Mouse (Mus musculus): ENCODE measurements around the gene Plb1. TPM values are rescaled to one million over a fixed set of nuclear protein-coding genes. Genes with fewer than 3 reads are reported as not detected.

The Plb1 gene
- polyA plus RNA-seq, 1 experiment from 2014 or later: 0.68 TPM

GRCm38 (mm10) chr5:32239337-32239736, 6.8 kb downstream of the Plb1 start:
- Histone ChIP-seq H3K36me3 (ENCODE audit: control insufficient read depth, insufficient read depth) (no peaks in the 10 kb centered on the region), H3K27me3 (replicated peaks; ENCODE audit: control insufficient read depth, insufficient read depth, low read length) (no peaks in the 10 kb centered on the region), H3K4me2 (replicated peaks; ENCODE audit: low read depth) (no peak overlapping the region), H3K4me3 (ENCODE audit: low read depth, low read length) (no peak overlapping the region), H3K27ac (ENCODE audit: low read depth, low read length) (no peak overlapping the region), H3K9me3 (ENCODE audit: control insufficient read depth) (no peaks in the 10 kb centered on the region), H3K4me1 (replicated peaks; ENCODE audit: control insufficient read depth, insufficient read depth, low read length) (no peaks in the 10 kb centered on the region), H3K9ac (ENCODE audit: low read depth, low read length) (no peak overlapping the region)
- no peak for ATAC-seq
- TF ChIP-seq CTCF (IDR thresholded peaks at IDR 0.05; ENCODE audit: low read depth): no peak
- 90% methylated on average over 2 of the region's 2 CpGs for WGBS

DNA sequence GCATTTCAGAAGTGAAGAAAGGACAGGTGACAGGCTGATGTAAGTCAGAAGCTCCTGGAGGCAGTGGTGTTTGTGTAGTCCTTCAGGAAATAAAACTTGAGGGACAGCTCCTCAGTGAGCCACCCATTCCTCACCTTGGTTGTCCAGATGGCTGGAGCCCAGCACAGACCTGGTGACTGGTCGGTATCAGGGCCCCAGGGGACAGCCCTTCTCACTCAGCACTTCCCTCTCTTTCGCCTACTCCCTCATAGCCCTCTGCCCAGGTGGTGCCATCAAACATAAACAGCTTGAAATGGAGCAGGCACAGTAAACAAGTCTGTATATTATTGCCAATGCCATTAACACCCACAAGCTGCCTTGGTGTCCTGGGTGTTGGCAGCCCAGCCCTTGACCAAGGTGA, 8.2 kb downstream of the Plb1 start:
- no peak for TF ChIP-seq CTCF (IDR thresholded peaks at IDR 0.05; ENCODE audit: low read depth)
- H3K4me2 ChIP-seq (replicated peaks; ENCODE audit: low read depth): no peak overlapping the region
- H3K4me3 ChIP-seq (ENCODE audit: low read depth, low read length): no peak overlapping the region
- H3K27ac ChIP-seq (ENCODE audit: low read depth, low read length): no peak overlapping the region
- H3K9me3 ChIP-seq (ENCODE audit: control insufficient read depth): no peaks in the 10 kb centered on the region
- no peak overlapping the region for H3K9ac ChIP-seq (ENCODE audit: low read depth, low read length)
- no peaks in the 10 kb centered on the region for H3K4me1 ChIP-seq (replicated peaks; ENCODE audit: control insufficient read depth, insufficient read depth, low read length)
- WGBS: 44% methylated on average over 2 of the region's 2 CpGs
- H3K36me3 ChIP-seq (ENCODE audit: control insufficient read depth, insufficient read depth): no peaks in the 10 kb centered on the region
- H3K27me3 ChIP-seq (replicated peaks; ENCODE audit: control insufficient read depth, insufficient read depth, low read length): no peaks in the 10 kb centered on the region
- ATAC-seq: no peak

DNA sequence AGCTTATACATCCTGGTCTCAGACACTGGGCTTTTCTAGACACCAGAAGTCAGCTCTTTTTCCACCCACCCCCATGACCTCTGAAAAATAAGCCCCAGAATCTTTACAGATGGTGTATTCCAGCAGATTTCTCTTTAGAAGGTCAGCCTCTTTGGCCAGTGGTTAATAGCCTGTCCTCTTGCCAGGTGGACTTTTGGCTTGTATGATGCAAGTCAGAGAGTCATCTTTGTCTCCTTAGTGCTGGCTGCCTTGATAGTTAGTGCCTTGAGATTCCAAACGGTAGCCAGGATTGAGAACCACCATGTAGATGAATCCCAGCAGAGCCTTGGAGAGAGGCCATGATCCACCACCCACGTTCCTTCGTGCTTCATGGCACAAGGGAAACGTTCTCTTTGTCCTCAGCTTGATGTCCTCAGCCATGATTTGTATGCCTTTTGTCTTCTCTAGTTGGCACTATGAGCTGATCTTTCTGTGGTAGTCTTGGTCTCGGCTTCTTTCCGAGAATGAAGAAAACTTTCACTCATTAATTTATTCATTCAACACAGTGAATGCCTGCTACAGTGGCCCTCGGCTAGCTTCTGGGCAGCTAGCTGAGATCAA, 10.9 kb downstream of the Plb1 start:
- Histone ChIP-seq H3K9me3 (ENCODE audit: control insufficient read depth) (no peaks in the 10 kb centered on the region), H3K4me1 (replicated peaks; ENCODE audit: control insufficient read depth, insufficient read depth, low read length) (no peaks in the 10 kb centered on the region), H3K4me2 (replicated peaks; ENCODE audit: low read depth) (no peak overlapping the region), H3K27me3 (replicated peaks; ENCODE audit: control insufficient read depth, insufficient read depth, low read length) (no peaks in the 10 kb centered on the region), H3K36me3 (ENCODE audit: control insufficient read depth, insufficient read depth) (no peaks in the 10 kb centered on the region), H3K9ac (ENCODE audit: low read depth, low read length) (no peak overlapping the region), H3K27ac (ENCODE audit: low read depth, low read length) (no peak overlapping the region), H3K4me3 (ENCODE audit: low read depth, low read length) (no peak overlapping the region)
- 82% methylated on average over 7 of the region's 7 CpGs for WGBS
- ATAC-seq: no peak
- no peak for TF ChIP-seq CTCF (IDR thresholded peaks at IDR 0.05; ENCODE audit: low read depth)

DNA sequence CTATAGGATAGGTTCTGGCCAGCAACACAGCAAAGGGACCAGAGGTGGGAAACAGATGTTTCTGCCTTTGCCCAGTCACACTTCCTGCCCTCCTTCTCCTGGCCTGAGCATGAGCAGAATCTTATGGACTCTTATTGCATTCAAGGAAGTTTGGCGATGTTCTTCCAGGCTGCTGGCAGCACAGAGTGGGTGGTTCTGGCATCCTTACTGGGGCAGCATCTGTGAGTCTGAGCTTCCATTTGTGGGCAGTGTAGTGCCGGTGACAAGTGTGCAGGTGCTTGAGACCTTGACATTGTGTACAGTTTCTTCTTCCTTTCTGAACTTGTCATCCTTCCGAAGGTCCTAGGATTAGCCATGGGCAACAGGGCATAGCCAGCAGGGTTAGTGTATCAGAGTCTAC, 12.9 kb downstream of the Plb1 start:
- no peaks in the 10 kb centered on the region for H3K36me3 ChIP-seq (ENCODE audit: control insufficient read depth, insufficient read depth)
- no peak overlapping the region for H3K4me2 ChIP-seq (replicated peaks; ENCODE audit: low read depth)
- H3K9ac ChIP-seq (ENCODE audit: low read depth, low read length): no peak overlapping the region
- H3K4me1 ChIP-seq (replicated peaks; ENCODE audit: control insufficient read depth, insufficient read depth, low read length): no peaks in the 10 kb centered on the region
- TF ChIP-seq CTCF (IDR thresholded peaks at IDR 0.05; ENCODE audit: low read depth): no peak
- H3K9me3 ChIP-seq (ENCODE audit: control insufficient read depth): no peaks in the 10 kb centered on the region
- H3K4me3 ChIP-seq (ENCODE audit: low read depth, low read length): no peak overlapping the region
- no peak for ATAC-seq
- WGBS: 88% methylated on average over 3 of the region's 3 CpGs
- no peaks in the 10 kb centered on the region for H3K27me3 ChIP-seq (replicated peaks; ENCODE audit: control insufficient read depth, insufficient read depth, low read length)
- H3K27ac ChIP-seq (ENCODE audit: low read depth, low read length): no peak overlapping the region

- H3K27ac ChIP-seq (ENCODE audit: low read depth, low read length): no peak overlapping the region
- no peaks in the 10 kb centered on the region for H3K36me3 ChIP-seq (ENCODE audit: control insufficient read depth, insufficient read depth)
- H3K9ac ChIP-seq (ENCODE audit: low read depth, low read length): no peak overlapping the region
- no peaks in the 10 kb centered on the region for H3K27me3 ChIP-seq (replicated peaks; ENCODE audit: control insufficient read depth, insufficient read depth, low read length)
- no peak overlapping the region for H3K4me3 ChIP-seq (ENCODE audit: low read depth, low read length)
- 79% methylated on average over 5 of the region's 5 CpGs for WGBS
- no peaks in the 10 kb centered on the region for H3K9me3 ChIP-seq (ENCODE audit: control insufficient read depth)
- TF ChIP-seq CTCF (IDR thresholded peaks at IDR 0.05; ENCODE audit: low read depth): no peak
- H3K4me1 ChIP-seq (replicated peaks; ENCODE audit: control insufficient read depth, insufficient read depth, low read length): no peaks in the 10 kb centered on the region
- no peak for ATAC-seq
- H3K4me2 ChIP-seq (replicated peaks; ENCODE audit: low read depth): no peak overlapping the region
Measured at GRCm38 (mm10) chr5:32260751-32261150, 28.2 kb downstream of the Plb1 start.

- no peak for TF ChIP-seq CTCF (IDR thresholded peaks at IDR 0.05; ENCODE audit: low read depth)
- WGBS: 88% methylated on average over 3 of the region's 3 CpGs
Measured at GRCm38 (mm10) chr5:32261251-32261650, 28.7 kb downstream of the Plb1 start.

GRCm38 (mm10) chr5:32262534-32262933, 30.0 kb downstream of the Plb1 start:
- 66% methylated on average over 4 of the region's 4 CpGs for WGBS
- H3K36me3 ChIP-seq (ENCODE audit: control insufficient read depth, insufficient read depth): no peaks in the 10 kb centered on the region
- H3K27ac ChIP-seq (ENCODE audit: low read depth, low read length): no peak overlapping the region

More at GRCm38 (mm10) chr5:32261251-32261650, 28.7 kb downstream of the Plb1 start:
- H3K4me1 ChIP-seq (replicated peaks; ENCODE audit: control insufficient read depth, insufficient read depth, low read length): no peaks in the 10 kb centered on the region
- no peaks in the 10 kb centered on the region for H3K36me3 ChIP-seq (ENCODE audit: control insufficient read depth, insufficient read depth)
- H3K9me3 ChIP-seq (ENCODE audit: control insufficient read depth): no peaks in the 10 kb centered on the region
- no peak overlapping the region for H3K27ac ChIP-seq (ENCODE audit: low read depth, low read length)
- no peak for ATAC-seq
- no peak overlapping the region for H3K4me2 ChIP-seq (replicated peaks; ENCODE audit: low read depth)
- no peak overlapping the region for H3K4me3 ChIP-seq (ENCODE audit: low read depth, low read length)
- no peaks in the 10 kb centered on the region for H3K27me3 ChIP-seq (replicated peaks; ENCODE audit: control insufficient read depth, insufficient read depth, low read length)
- no peak overlapping the region for H3K9ac ChIP-seq (ENCODE audit: low read depth, low read length)

More at GRCm38 (mm10) chr5:32262534-32262933, 30.0 kb downstream of the Plb1 start:
- Histone ChIP-seq H3K4me3 (ENCODE audit: low read depth, low read length) (no peak overlapping the region), H3K9me3 (ENCODE audit: control insufficient read depth) (no peaks in the 10 kb centered on the region), H3K4me1 (replicated peaks; ENCODE audit: control insufficient read depth, insufficient read depth, low read length) (no peaks in the 10 kb centered on the region), H3K9ac (ENCODE audit: low read depth, low read length) (no peak overlapping the region), H3K4me2 (replicated peaks; ENCODE audit: low read depth) (no peak overlapping the region), H3K27me3 (replicated peaks; ENCODE audit: control insufficient read depth, insufficient read depth, low read length) (no peaks in the 10 kb centered on the region)
- TF ChIP-seq CTCF (IDR thresholded peaks at IDR 0.05; ENCODE audit: low read depth): no peak
- no peak for ATAC-seq

Data from intestine, postnatal 0 days (tissue).